Mouse (Mus musculus) Muller cell, postnatal 12 days (primary cell): Measurements from ENCODE around the gene Pik3r2.
A peak's percentile ranks its signal among the peaks of the same experiment; 100 is the strongest.
"Not testable (repeated sequence)": the region's sequence is repeated elsewhere in the genome, so short reads cannot be mapped to it uniquely, and the experiment has no call there.

Experiments used
- DNase-seq: peaks from one replicate; pipeline ENCODE4 v3.0.0-alpha.2; 2015; ENCODE audit errors: inconsistent ontology term

Gene Pik3r2

DNA sequence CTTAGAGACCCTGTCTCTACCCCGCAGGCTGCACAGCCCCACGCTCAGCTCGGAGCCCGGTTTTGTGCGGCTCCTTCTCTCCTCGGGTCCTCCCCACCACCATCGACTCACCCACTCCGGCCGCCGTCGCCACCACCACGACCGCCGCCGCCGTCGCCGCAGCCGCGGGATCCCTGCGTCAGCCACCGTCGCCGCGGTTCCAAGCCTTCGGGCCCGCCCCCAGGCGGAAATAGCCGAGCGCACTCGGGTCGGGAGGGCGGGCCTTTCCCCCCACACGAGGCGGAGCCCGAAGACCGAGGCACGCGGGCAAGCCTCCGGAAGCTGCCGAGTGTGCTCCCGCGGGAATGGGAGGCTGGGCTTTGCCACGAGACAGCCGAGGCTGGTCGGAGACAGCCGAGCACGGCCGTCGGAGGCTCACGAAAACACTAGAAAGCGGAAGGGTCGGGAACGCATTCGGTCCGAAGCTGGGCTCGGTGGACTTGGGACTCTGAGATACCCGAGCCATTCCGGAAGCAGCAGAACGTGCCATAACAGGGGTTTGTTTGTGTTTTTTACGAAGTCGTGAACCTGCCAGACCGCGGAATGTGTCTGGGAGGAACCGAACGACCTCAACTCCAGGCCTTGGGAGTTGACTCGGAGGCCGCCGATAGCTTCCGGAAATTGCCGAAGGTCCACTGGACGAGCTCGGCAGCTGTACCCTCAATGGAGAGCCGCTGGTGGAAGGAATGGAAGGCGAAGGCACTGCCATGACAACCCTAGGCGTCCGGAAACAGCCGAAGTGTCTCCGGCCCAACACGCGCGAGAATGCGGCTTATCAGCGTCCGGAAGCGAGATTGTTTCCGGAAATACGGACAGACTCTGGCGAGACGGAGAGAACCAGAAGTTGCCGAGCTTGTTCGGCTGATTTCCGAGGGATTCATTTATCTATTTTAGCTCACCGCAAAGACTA, at the start of gene Pik3r2:
TSS of gene Pik3r2 (minus strand) at position 218 of the 949 bp plus-strand sequence.
- DNase-seq: peak; percentile 98

DNA sequence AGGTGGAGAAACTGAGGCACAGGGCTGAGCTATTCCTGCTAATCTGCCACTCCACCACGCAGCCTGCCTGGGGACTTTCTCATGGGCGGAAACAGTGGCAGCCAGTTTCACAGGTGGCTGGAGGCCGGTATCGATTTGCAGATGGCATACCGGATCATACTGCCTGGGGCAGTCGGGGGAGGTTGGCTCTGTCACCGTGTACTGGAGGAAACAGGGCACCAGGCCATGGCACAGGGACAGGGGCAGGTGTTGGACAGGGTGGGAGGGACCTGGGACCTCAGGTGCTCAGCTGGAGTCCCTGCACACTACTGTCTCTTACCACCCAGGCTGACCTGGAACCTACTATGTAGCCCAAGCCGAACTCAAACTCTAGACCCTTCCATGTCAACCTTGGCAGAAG, 49.3 kb upstream of the Pik3r2 start:
- no peak for DNase-seq

GRCm38 (mm10) chr8:70823802-70824201, 47.3 kb upstream of the Pik3r2 start:
- no peak for DNase-seq

GRCm38 (mm10) chr8:70822594-70822993, 46.1 kb upstream of the Pik3r2 start:
- DNase-seq: not testable (repeated sequence)

DNA sequence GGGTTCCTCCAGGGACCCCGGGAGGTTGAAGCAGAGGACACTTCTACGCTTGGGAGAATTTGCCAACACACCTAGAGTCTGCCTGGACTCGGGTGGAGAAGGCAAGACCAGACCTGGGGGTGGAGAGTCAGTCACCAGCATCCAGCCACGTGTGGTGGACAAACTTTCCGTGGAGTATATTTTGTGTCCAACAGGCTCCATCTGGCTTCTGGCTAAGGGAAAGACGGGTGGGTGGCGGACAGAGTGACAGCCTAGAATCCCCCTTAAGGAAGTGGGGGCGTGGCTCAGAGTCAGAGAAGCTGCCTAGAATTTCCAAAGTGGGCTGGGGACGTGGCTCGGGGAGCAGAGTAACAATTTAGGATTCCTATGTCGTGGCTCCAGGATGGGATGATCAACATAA, 45.5 kb upstream of the Pik3r2 start:
- no peak for DNase-seq

DNA sequence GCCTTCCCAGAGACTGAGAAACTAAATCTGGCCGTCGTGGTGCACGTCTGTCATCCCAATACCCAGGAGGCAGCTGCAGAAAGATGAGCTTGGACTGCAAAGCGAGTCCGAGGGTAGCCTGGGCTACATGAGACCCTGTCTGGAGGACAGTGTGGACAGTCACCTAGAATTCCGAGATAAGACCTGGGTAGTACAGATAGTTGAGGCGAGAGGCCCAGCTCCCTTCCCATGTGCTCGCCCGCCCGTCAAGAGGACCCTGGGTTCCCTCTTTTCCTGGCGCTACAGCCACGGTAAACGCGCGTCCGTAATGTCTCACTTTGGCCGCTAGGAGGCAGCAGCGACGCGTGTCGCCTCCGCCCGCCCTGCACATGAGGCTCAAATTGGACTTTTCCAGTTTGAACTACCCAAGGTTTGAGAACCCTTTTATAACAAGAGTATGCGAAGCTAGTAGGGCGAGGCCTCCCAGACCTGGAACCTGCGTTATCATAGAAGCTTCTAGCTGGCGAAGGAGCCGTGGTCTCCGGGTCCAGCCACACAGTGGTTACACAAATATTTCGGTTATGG, 45.0 kb upstream of the Pik3r2 start:
- peak; percentile 56 for DNase-seq

DNA sequence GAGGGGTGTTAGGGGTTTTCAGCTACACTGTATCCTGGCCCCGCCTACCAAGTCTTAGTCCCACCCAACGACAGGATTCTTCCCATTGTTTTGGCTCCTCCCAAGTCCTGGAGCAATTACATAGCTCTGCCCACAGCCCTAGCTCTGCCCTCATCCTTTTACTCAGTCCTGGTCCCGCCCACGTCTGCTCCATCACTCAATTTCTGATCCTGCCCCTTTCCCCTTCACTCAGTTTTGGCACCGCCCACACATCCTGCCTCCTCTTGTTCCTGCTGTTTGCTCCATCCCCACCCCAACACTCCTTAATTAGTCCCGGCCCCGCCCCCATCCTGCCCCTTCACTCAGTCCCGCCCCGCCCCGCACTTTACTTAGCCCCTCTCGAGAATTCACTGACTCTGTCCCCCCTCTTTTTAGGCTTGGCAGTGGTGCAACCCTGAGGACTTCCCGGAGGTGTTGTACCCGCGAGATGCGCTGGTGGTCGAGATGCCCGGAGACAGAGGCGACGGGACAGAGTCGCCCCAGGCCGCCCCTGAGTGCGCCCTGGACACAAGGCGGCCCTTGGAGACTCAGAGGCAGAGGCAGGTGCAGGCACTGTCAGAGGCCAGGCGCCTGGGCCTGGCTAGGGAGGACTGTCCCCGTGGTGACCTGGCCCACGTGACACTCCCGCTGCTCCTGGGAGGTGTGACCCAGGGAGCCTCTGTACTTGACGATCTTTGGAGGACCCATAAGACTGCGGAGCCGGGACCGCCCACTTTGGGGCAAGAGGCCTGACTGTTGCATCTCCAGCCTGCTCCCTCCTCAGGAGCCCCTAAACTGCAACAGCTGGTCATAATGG, 43.8 kb upstream of the Pik3r2 start:
- peak; percentile 80 for DNase-seq

DNA sequence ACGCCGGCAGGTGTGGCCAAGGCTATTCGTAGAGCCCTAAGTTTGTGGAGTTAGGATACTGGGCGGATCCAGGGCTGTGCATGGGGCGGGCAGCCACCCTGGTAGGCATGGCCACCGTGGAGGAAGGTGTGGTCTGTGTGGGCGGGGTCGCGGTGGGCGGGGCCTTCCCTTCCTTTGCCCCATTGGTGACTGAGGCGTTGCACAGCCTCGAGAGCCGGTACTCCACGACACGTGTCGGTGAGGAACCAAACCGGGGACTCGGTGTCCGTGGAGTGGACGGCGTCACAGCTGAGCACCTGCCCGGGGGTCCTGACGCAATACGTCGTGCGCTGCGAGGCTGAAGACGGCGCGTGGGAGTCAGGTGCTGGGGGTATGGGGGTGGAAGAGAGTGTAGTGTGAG, 40.2 kb upstream of the Pik3r2 start:
- peak; percentile 26 for DNase-seq

GRCm38 (mm10) chr8:70812885-70813284, 36.4 kb upstream of the Pik3r2 start:
- DNase-seq: no peak

GRCm38 (mm10) chr8:70812055-70812454, 35.5 kb upstream of the Pik3r2 start:
- DNase-seq: no peak

GRCm38 (mm10) chr8:70810962-70811680, 34.6 kb upstream of the Pik3r2 start:
- DNase-seq: no peak

GRCm38 (mm10) chr8:70808955-70809701, 32.6 kb upstream of the Pik3r2 start:
- no peak for DNase-seq

- DNase-seq: no peak
Measured at GRCm38 (mm10) chr8:70808239-70808638, 31.7 kb upstream of the Pik3r2 start, which contains the start of gene Il12rb1. TSS of gene Il12rb1 (plus strand) at chr8:70808449.

GRCm38 (mm10) chr8:70807304-70807703, 30.8 kb upstream of the Pik3r2 start:
- no peak for DNase-seq

DNA sequence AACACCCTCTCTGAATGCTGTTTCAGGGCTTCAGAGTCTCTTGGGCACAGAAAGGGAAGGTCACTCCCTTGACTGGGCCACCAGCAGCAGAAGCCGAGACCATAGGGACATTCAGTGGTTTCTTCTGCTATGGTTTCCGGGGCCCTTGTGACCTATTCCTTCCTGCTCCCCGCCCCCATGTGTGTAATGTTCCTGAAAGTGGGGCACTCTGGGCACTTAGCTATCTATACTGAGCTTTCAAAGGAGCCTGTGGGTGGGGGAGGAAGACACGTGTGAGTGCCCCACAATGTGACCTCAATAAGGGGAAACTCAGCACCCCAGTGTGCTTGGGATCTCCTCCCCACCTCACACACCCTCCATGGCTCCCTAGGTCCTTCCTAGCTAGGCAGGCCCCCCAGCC, 30.0 kb upstream of the Pik3r2 start:
- DNase-seq: no peak

DNA sequence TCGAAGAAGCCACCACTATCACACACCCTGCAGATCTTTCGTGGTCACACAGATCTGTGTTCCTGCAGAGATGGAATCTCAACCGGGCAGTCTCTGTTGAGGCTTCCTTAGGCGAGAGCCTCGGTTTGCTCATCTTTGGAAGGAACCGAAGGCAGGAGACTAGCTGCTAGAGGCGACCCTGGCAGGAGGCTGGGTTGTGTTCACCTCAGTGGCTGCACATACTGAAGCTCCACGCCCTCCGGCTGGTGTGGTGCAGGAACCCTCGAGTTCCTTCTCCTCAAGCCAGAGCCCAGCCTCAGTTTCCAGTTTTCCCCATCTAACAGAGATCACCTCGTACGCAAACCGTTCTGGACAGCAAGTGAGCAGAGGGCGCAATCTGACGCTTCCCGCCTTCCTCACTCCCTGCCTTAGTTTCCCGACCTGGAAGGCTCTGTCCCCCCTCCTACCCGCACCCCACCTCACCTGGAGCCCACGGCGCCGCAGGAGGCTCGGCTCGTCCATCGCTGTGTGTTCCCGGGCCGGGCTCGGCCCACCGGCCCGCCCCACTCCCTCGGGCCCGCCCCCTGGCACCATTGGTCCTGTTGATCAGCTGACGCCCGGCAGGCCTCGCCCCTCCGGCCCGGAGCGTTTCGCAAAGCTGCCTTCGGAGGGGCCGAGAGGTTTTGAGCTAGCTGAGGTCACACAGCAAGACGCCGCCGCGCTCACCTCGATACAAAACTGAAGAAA, 28.1 kb upstream of the Pik3r2 start, which contains the start of gene Mast3:
TSS of gene Mast3 (minus strand) at position 574 of the 726 bp plus-strand sequence.
- DNase-seq: peak; percentile 88

- DNase-seq: no peak
Measured at GRCm38 (mm10) chr8:70803761-70804480, 27.4 kb upstream of the Pik3r2 start.

DNA sequence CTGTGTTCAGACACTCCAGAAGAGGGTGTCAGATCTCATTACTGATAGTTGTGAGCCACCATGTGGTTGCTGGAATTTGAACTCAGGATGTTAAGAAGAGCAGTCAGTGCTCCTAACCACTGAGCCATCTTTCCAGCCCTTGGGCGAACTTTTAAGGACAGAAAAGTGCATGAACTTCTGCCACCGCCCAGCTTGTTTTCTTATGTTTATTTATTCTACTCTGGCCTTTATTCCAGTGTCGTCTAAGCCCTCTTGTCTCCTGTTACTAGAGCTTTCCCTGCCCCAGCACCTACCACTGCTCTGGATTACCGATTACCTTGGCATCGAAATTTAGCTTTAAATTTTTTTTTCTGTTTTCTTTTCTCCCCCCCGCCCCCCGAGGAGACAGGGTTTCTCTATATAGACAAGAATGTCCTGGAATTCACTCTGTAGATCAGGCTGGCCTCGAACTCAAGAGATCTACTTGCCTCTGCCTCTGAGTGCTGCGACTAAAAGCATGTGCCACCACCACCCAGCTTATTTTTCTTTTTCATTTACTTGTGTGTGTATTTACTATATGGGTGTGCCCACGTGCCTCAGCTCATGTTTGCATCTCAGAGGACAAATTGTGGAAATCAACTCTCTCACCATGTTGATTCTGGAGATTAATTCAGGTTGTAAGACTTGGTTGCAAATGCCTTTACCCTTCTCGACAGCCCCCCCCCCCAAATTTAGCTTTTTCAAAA, 26.4 kb upstream of the Pik3r2 start:
- DNase-seq: no peak

- no peak for DNase-seq
Measured at GRCm38 (mm10) chr8:70801830-70802229, 25.3 kb upstream of the Pik3r2 start.
